Mouse (Mus musculus) CH12.LX (cell line): ENCODE measurements at regions not wholly inside any gene's neighbourhood (a gene's known extent, or its start where the extent isn't known, plus 50 kb on each side); places are given as distances from the start of the nearest gene placed in this dataset.

Experiments used
- DNase-seq: peaks from one replicate; pipeline ENCODE4 v3.0.0-alpha.2; 2013; ENCODE audit errors: extremely low read depth
- H3K27ac ChIP-seq: 2 replicates; pipeline ENCODE4 v1.5.1; 2012; ENCODE audit warnings: low read depth, mild to moderate bottlenecking, control low read depth, moderate library complexity; ENCODE audit not compliant: insufficient read depth
- H3K27me3 ChIP-seq: replicated peaks from 2 replicates; pipeline ENCODE3; 2012; ENCODE audit warnings: inconsistent platforms
- H3K36me3 ChIP-seq, 2 experiments: replicated peaks in 1 of 2; 2 replicates each; pipeline versions ENCODE3 to v1.6.1; 2012; ENCODE audit warnings: inconsistent platforms in 1 of 2, low read length in 1 of 2, mild to moderate bottlenecking in 1 of 2, mixed read lengths in 1 of 2, moderate library complexity in 1 of 2; ENCODE audit not compliant: control insufficient read depth in 1 of 2, insufficient read depth in 1 of 2
- H3K4me1 ChIP-seq, 2 experiments: 2 replicates each; pipeline ENCODE4 v1.6.1; 2012; ENCODE audit warnings: inconsistent platforms in 1 of 2, moderate library complexity in 1 of 2; ENCODE audit not compliant: insufficient read depth in 2 of 2, control insufficient read depth in 1 of 2
- H3K4me2 ChIP-seq: 2 replicates; pipeline ENCODE4 v1.6.1; 2012; ENCODE audit warnings: low read depth, mild to moderate bottlenecking, control low read depth; ENCODE audit not compliant: poor library complexity, insufficient read depth, severe bottlenecking
- H3K4me3 ChIP-seq, 3 experiments: fragments of 150-350 bp in 1 of 3; sonication (generic) in 1 of 3; replicated peaks in 1 of 3; 2 replicates each; pipeline versions ENCODE3 to v1.5.1; 2011 to 2012; ENCODE audit warnings: low read depth in 2 of 3, low read length in 2 of 3, mild to moderate bottlenecking in 2 of 3, moderate library complexity in 2 of 3, control low read depth in 1 of 3, improper control_type of control experiment in 1 of 3, inconsistent platforms in 1 of 3, mixed read lengths in 1 of 3; ENCODE audit not compliant: poor library complexity in 1 of 3
- H3K79me2 ChIP-seq: replicated peaks from 2 replicates; pipeline ENCODE4 v1.6.1; 2012; ENCODE audit warnings: mild to moderate bottlenecking, moderate library complexity; ENCODE audit not compliant: control insufficient read depth, poor library complexity, insufficient read depth, severe bottlenecking; ENCODE audit errors: extremely low read depth
- H3K9ac ChIP-seq: 2 replicates; pipeline ENCODE4 v1.6.1; 2012; ENCODE audit warnings: low read depth, mild to moderate bottlenecking, control low read depth, moderate library complexity; ENCODE audit not compliant: insufficient read depth
- H3K9me3 ChIP-seq: replicated peaks from 2 replicates; pipeline ENCODE3; 2012; ENCODE audit warnings: low read length, inconsistent platforms, mixed read lengths
- BHLHE40 ChIP-seq: IDR thresholded peaks from 2 replicates; pipeline ENCODE4 v1.6.1; 2011; ENCODE audit warnings: mild to moderate bottlenecking, low read depth, low read length, improper control_type of control experiment
- CHD1 ChIP-seq: IDR thresholded peaks from 2 replicates; pipeline ENCODE4 v1.6.1; 2012; ENCODE audit warnings: low read depth, low read length, improper control_type of control experiment, inconsistent platforms
- EP300 ChIP-seq: IDR thresholded peaks from 2 replicates; pipeline ENCODE4 v1.6.1; 2011; ENCODE audit warnings: low read length, improper control_type of control experiment
- GABPA ChIP-seq: IDR thresholded peaks from 2 replicates; pipeline ENCODE4 v1.6.1; 2012; ENCODE audit warnings: low read depth, low read length, improper control_type of control experiment, inconsistent platforms; ENCODE audit not compliant: insufficient replicate concordance
- JUND ChIP-seq: conservative IDR thresholded peaks from 2 replicates; pipeline ENCODE4 v1.6.1; 2011; ENCODE audit warnings: low read depth, low read length, improper control_type of control experiment
- KAT2A ChIP-seq: IDR thresholded peaks from 2 replicates; pipeline ENCODE4 v1.6.1; 2012; ENCODE audit warnings: low read length, improper control_type of control experiment, inconsistent platforms; ENCODE audit not compliant: insufficient replicate concordance
- MXI1 ChIP-seq: IDR thresholded peaks from 2 replicates; pipeline ENCODE4 v1.6.1; 2011; ENCODE audit warnings: mild to moderate bottlenecking, low read depth, low read length, improper control_type of control experiment
- NELFE ChIP-seq: IDR thresholded peaks from 2 replicates; pipeline ENCODE4 v1.6.1; 2011; ENCODE audit warnings: low read depth, low read length, improper control_type of control experiment
- POLR2A ChIP-seq: IDR thresholded peaks from 2 replicates; pipeline ENCODE4 v1.6.1; 2011; ENCODE audit warnings: low read depth, mild to moderate bottlenecking, improper control_type of control experiment, low read length
- RAD21 ChIP-seq: IDR thresholded peaks from 2 replicates; pipeline ENCODE4 v1.6.1; 2011; ENCODE audit warnings: low read depth, mild to moderate bottlenecking, low read length, improper control_type of control experiment, moderate library complexity
- SIN3A ChIP-seq: IDR thresholded peaks from 2 replicates; pipeline ENCODE4 v1.6.1; 2012; ENCODE audit warnings: low read length, improper control_type of control experiment, inconsistent platforms
- SMC3 ChIP-seq: IDR thresholded peaks from 2 replicates; pipeline ENCODE4 v1.6.1; 2011; ENCODE audit warnings: low read depth, low read length, improper control_type of control experiment
- TCF12 ChIP-seq: IDR thresholded peaks from 2 replicates; pipeline ENCODE4 v1.6.1; 2014; ENCODE audit warnings: low read depth, mild to moderate bottlenecking, inconsistent platforms, low read length, improper control_type of control experiment
- UBTF ChIP-seq: IDR thresholded peaks from 2 replicates; pipeline ENCODE4 v1.6.1; 2012; ENCODE audit warnings: low read depth, mild to moderate bottlenecking, inconsistent platforms, low read length, improper control_type of control experiment, moderate library complexity
- USF2 ChIP-seq: conservative IDR thresholded peaks from 2 replicates; pipeline ENCODE4 v1.6.1; 2011; ENCODE audit warnings: low read depth, low read length, improper control_type of control experiment
- ZKSCAN1 ChIP-seq: IDR thresholded peaks from 2 replicates; pipeline ENCODE4 v1.6.1; 2012; ENCODE audit warnings: low read depth, inconsistent platforms, low read length, improper control_type of control experiment, borderline replicate concordance
- dilution Hi-C: fragments of 300-500 bp; cut with MboI; formaldehyde crosslinking; loops from 2 replicates; pipeline ENCODE4 v1.14.3; 2020; ENCODE audit warnings: low sequenced_read_pairs; ENCODE audit not compliant: extremely low pct_unique_long_range_greater_than_20kb, extremely low pct_ligation_motif_present
- in situ Hi-C: fragments of 300-500 bp; cut with MboI; formaldehyde crosslinking; loops from 3 replicates; pipeline ENCODE4 v1.14.3; 2019; ENCODE audit warnings: low sequenced_read_pairs, low pct_ligation_motif_present, low pct_unique_long_range_greater_than_20kb, mixed read lengths

DNA sequence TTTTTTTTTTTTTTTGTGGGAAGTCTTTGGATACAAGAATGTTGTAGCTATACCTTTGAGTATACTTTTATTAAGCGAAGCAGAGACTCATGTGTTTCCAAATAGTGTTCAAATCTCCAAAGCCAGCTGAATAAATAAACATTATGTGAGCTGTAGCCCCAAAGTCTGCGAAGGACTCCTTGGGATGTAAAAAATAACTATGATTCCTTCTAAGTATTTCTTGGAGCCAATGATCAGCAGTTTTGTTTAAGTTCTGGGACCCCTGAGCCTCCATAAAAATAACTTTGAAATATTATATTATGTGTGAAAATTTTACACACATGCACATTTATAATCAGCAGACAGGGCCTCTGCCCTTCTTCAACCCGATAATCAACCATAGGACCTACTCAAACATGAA is 262.8 kb upstream of the Tenm3 start:
- no peak for DNase-seq
- H3K9me3 ChIP-seq, result peaks cover 37% of the 10 kb centered on the region
- no peak overlapping the region for H3K9ac ChIP-seq
- no peak overlapping the region for H3K4me2 ChIP-seq
- H3K27me3 ChIP-seq, result no peaks in the 10 kb centered on the region
- dilution Hi-C loops, result no loop called here
- TF ChIP-seq TCF12, result no peak
- TF ChIP-seq, all 38 proteins: peak for 0
- Histone ChIP-seq H3K4me1 (no peaks in the 10 kb centered on the region), H3K36me3 (no peaks in the 10 kb centered on the region), H3K79me2 (no peaks in the 10 kb centered on the region), H3K27ac (no peak overlapping the region), H3K4me3 (no peak overlapping the region)
- in situ Hi-C loops, result no loop called here

DNA sequence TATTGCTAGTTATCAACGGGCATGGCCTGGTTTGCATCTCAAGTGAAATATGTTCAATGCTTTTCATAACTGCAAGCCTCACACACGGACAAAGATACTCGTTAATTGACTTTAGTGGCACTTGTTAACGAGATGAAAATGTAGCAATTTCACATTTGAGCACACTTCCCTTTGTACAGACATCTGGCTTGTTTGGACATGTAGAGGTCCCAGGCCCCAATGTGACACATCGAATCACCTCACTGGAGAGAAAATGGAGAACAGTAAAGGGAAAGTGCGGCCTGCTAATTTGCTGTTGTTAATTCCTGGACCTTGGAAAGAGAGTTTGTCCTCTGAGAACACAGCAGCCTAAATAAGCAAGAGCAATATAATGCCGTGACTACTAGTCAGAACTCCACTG is 257.4 kb upstream of the Tenm3 start:
- H3K4me2 ChIP-seq, result no peak overlapping the region
- no peak for TF ChIP-seq SMC3
- TF ChIP-seq JUND, result no peak
- no peak for TF ChIP-seq UBTF
- no peak for TF ChIP-seq ZKSCAN1
- no peak for TF ChIP-seq CHD1
- no peak for TF ChIP-seq NELFE
- TF ChIP-seq KAT2A, result no peak
- no peak for TF ChIP-seq EP300
- TF ChIP-seq POLR2A, result no peak
- no peak for TF ChIP-seq TCF12
- no peak for TF ChIP-seq SIN3A
- no peak for TF ChIP-seq GABPA
- TF ChIP-seq MXI1, result no peak
- TF ChIP-seq BHLHE40, result no peak
- TF ChIP-seq USF2, result no peak
- no peak for TF ChIP-seq RAD21
- TF ChIP-seq, all 38 proteins: peak for 0
- no peaks in the 10 kb centered on the region for H3K79me2 ChIP-seq
- no peaks in the 10 kb centered on the region for H3K27me3 ChIP-seq
- no peaks in the 10 kb centered on the region for H3K36me3 ChIP-seq
- H3K9me3 ChIP-seq, result peaks cover 40% of the 10 kb centered on the region
- in situ Hi-C loops (no loop called here), dilution Hi-C loops (no loop called here)
- no peak overlapping the region for H3K4me3 ChIP-seq
- H3K27ac ChIP-seq, result no peak overlapping the region
- H3K9ac ChIP-seq, result no peak overlapping the region
- DNase-seq, result no peak
- H3K4me1 ChIP-seq, result no peaks in the 10 kb centered on the region
